Mouse (Mus musculus) heart, postnatal 36 days (tissue): Measurements from ENCODE around the gene Cd86. TPM values are rescaled to one million over a fixed set of nuclear protein-coding genes. Genes with fewer than 3 reads are reported as not detected.

ENCODE experiments used
- DNase-seq, 2 experiments: peaks; one replicate each; pipeline ENCODE4 v3.0.0; 2021 to 2022
- intact Hi-C: fragments of 180-260 bp; cut with DNase I; formaldehyde crosslinking; loops from one replicate; pipeline ENCODE4 v1.15.1; 2025
- total RNA-seq, 2 experiments: library from RNA; stranded (reverse); gene quantifications; 2 replicates each; pipeline ENCODE4 v1.2.3; 2021

Gene Cd86
- total RNA-seq, 2 experiments from 2014 or later = 1.9 to 2.6 TPM

- no peak for DNase-seq
- intact Hi-C loops = no loop called here
Observed at GRCm38 (mm10) chr16:36661330-36661729, 4.6 kb downstream of the Cd86 start.

- intact Hi-C loops = no loop called here
Observed at GRCm38 (mm10) chr16:36655910-36656309, 10.0 kb downstream of the Cd86 start.

GRCm38 (mm10) chr16:36655199-36655598 is 10.7 kb downstream of the Cd86 start:
- intact Hi-C loops = no loop called here
- DNase-seq = no peak

More at GRCm38 (mm10) chr16:36655910-36656309, 10.0 kb downstream of the Cd86 start:
- DNase-seq = no peak

GRCm38 (mm10) chr16:36651174-36651766 is 14.6 kb downstream of the Cd86 start:
- intact Hi-C loops = no loop called here
- no peak for DNase-seq

- DNase-seq = no peak
- intact Hi-C loops = no loop called here
Observed at GRCm38 (mm10) chr16:36650511-36650910, 15.4 kb downstream of the Cd86 start.

- intact Hi-C loops = no loop called here
- no peak for DNase-seq
Observed at GRCm38 (mm10) chr16:36649304-36649703, 16.6 kb downstream of the Cd86 start.

- DNase-seq = no peak
- intact Hi-C loops = no loop called here
Observed at GRCm38 (mm10) chr16:36645124-36645523, 20.8 kb downstream of the Cd86 start.

GRCm38 (mm10) chr16:36642696-36643046 is 23.2 kb downstream of the Cd86 start:
- intact Hi-C loops = no loop called here

GRCm38 (mm10) chr16:36641830-36642695 is 23.8 kb downstream of the Cd86 start:
- no peak for DNase-seq
- intact Hi-C loops = no loop called here

More at GRCm38 (mm10) chr16:36642696-36643046, 23.2 kb downstream of the Cd86 start:
- DNase-seq = no peak

GRCm38 (mm10) chr16:36640993-36641392 is 24.9 kb downstream of the Cd86 start:
- no peak for DNase-seq
- intact Hi-C loops = no loop called here

GRCm38 (mm10) chr16:36639812-36640504 is 25.9 kb downstream of the Cd86 start:
- intact Hi-C loops = no loop called here
- no peak for DNase-seq

GRCm38 (mm10) chr16:36636800-36637199 is 29.1 kb downstream of the Cd86 start:
- intact Hi-C loops = no loop called here
- no peak for DNase-seq

- intact Hi-C loops = no loop called here
- DNase-seq = no peak
Observed at GRCm38 (mm10) chr16:36634971-36635710, 30.7 kb downstream of the Cd86 start.

- DNase-seq = no peak
- intact Hi-C loops = no loop called here
Observed at GRCm38 (mm10) chr16:36634421-36634820, 31.5 kb downstream of the Cd86 start.

GRCm38 (mm10) chr16:36632229-36632628 is 33.7 kb downstream of the Cd86 start:
- DNase-seq = no peak
- intact Hi-C loops = no loop called here

- intact Hi-C loops = no loop called here
- DNase-seq = no peak
Observed at GRCm38 (mm10) chr16:36631607-36632006, 34.3 kb downstream of the Cd86 start.

- DNase-seq = no peak
- intact Hi-C loops = no loop called here
Observed at GRCm38 (mm10) chr16:36627740-36628139, 38.1 kb downstream of the Cd86 start.

- intact Hi-C loops = no loop called here
- no peak for DNase-seq
Observed at GRCm38 (mm10) chr16:36626567-36627197, 39.2 kb downstream of the Cd86 start.

GRCm38 (mm10) chr16:36625909-36626308 is 40.0 kb downstream of the Cd86 start:
- no peak for DNase-seq
- intact Hi-C loops = no loop called here

GRCm38 (mm10) chr16:36622320-36622719 is 43.6 kb downstream of the Cd86 start:
- intact Hi-C loops = loop anchor here (1.0 kb wide), 1 partner anchor 149 kb away; no protein-coding TSS in a partner anchor
- DNase-seq = no peak
